Mouse (Mus musculus): Measurements from ENCODE around the gene Chaf1b. TPM values are rescaled to one million over a fixed set of nuclear protein-coding genes. Genes with fewer than 3 reads are reported as not detected.
A peak's percentile ranks its signal among the peaks of the same experiment; 100 is the strongest.

Chaf1b gene
- polyA plus RNA-seq, 1 experiment from 2014 or later = 70.3 TPM

- Histone ChIP-seq H3K27ac (ENCODE audit: low read length) (no peak overlapping the region), H3K36me3 (ENCODE audit: insufficient read depth, low read length) (no peaks in the 10 kb centered on the region), H3K9me3 (ENCODE audit: low read length) (no peaks in the 10 kb centered on the region), H3K4me2 (replicated peaks; ENCODE audit: low read depth, low read length) (no peak overlapping the region), H3K4me3 (ENCODE audit: low read length) (no peak overlapping the region), H3K27me3 (ENCODE audit: insufficient read depth, low read length) (peaks cover 33% of the 10 kb centered on the region), H3K4me1 (ENCODE audit: insufficient read depth, low read length) (peaks cover 4% of the 10 kb centered on the region; the same call in 1 of the 2 replicates), H3K9ac (replicated peaks; ENCODE audit: low read length) (no peak overlapping the region)
- ATAC-seq (ENCODE audit: low FRiP score, low TSS enrichment) = peak; percentile 46; the same call in 1 of the 2 replicates
- 66% methylated on average over 10 of the region's 10 CpGs for WGBS
Observed at GRCm38 (mm10) chr16:93941781-93942567, 58.3 kb downstream of the Chaf1b start.

GRCm38 (mm10) chr16:93942796-93943502, 59.2 kb downstream of the Chaf1b start:
- Histone ChIP-seq H3K36me3 (ENCODE audit: insufficient read depth, low read length) (no peaks in the 10 kb centered on the region), H3K4me2 (replicated peaks; ENCODE audit: low read depth, low read length) (no peak overlapping the region), H3K27ac (ENCODE audit: low read length) (no peak overlapping the region), H3K4me3 (ENCODE audit: low read length) (no peak overlapping the region), H3K9ac (replicated peaks; ENCODE audit: low read length) (no peak overlapping the region), H3K27me3 (ENCODE audit: insufficient read depth, low read length) (peaks cover 26% of the 10 kb centered on the region), H3K4me1 (ENCODE audit: insufficient read depth, low read length) (peaks cover 4% of the 10 kb centered on the region; the same call in 1 of the 2 replicates), H3K9me3 (ENCODE audit: low read length) (no peaks in the 10 kb centered on the region)
- WGBS = 90% methylated on average over 10 of the region's 10 CpGs
- no peak for ATAC-seq (ENCODE audit: low FRiP score, low TSS enrichment)

- 76% methylated on average over 6 of the region's 6 CpGs for WGBS
- ATAC-seq (ENCODE audit: low FRiP score, low TSS enrichment) = no peak
Observed at GRCm38 (mm10) chr16:93944301-93944700, 60.6 kb downstream of the Chaf1b start.

GRCm38 (mm10) chr16:93947396-93947795, 63.7 kb downstream of the Chaf1b start:
- H3K27me3 ChIP-seq (ENCODE audit: insufficient read depth, low read length) = peaks cover 48% of the 10 kb centered on the region

More at GRCm38 (mm10) chr16:93944301-93944700, 60.6 kb downstream of the Chaf1b start:
- no peaks in the 10 kb centered on the region for H3K36me3 ChIP-seq (ENCODE audit: insufficient read depth, low read length)
- peaks cover 4% of the 10 kb centered on the region; the same call in 1 of the 2 replicates for H3K4me1 ChIP-seq (ENCODE audit: insufficient read depth, low read length)
- H3K4me2 ChIP-seq (replicated peaks; ENCODE audit: low read depth, low read length) = no peak overlapping the region
- H3K9ac ChIP-seq (replicated peaks; ENCODE audit: low read length) = no peak overlapping the region
- H3K27ac ChIP-seq (ENCODE audit: low read length) = no peak overlapping the region
- H3K27me3 ChIP-seq (ENCODE audit: insufficient read depth, low read length) = peaks cover 37% of the 10 kb centered on the region
- H3K4me3 ChIP-seq (ENCODE audit: low read length) = no peak overlapping the region
- no peaks in the 10 kb centered on the region for H3K9me3 ChIP-seq (ENCODE audit: low read length)

More at GRCm38 (mm10) chr16:93947396-93947795, 63.7 kb downstream of the Chaf1b start:
- WGBS = 87% methylated on average over 4 of the region's 4 CpGs
- no peak for ATAC-seq (ENCODE audit: low FRiP score, low TSS enrichment)
- Histone ChIP-seq H3K4me1 (ENCODE audit: insufficient read depth, low read length) (peaks cover 4% of the 10 kb centered on the region; the same call in 1 of the 2 replicates), H3K27ac (ENCODE audit: low read length) (no peak overlapping the region), H3K36me3 (ENCODE audit: insufficient read depth, low read length) (no peaks in the 10 kb centered on the region), H3K9ac (replicated peaks; ENCODE audit: low read length) (no peak overlapping the region), H3K4me2 (replicated peaks; ENCODE audit: low read depth, low read length) (no peak overlapping the region), H3K4me3 (ENCODE audit: low read length) (no peak overlapping the region), H3K9me3 (ENCODE audit: low read length) (no peaks in the 10 kb centered on the region)

Other genes with a start within 250 kb of the Chaf1b start
- gene Cbr3, start 200.7 kb upstream of the Chaf1b start, polyA plus RNA-seq (2015; fragmentation: Nextera tagmentation; extraction: Ambion mirVana) = 7.6 and 8.6 TPM in 2 replicates
- 30.1 and 35.0 TPM in 2 replicates for gene Dop1b, start 172.0 kb upstream of the Chaf1b start, polyA plus RNA-seq (2015; fragmentation: Nextera tagmentation; extraction: Ambion mirVana)
- gene Morc3, start 51.8 kb upstream of the Chaf1b start, polyA plus RNA-seq (2015; fragmentation: Nextera tagmentation; extraction: Ambion mirVana) = 33.1 and 33.3 TPM in 2 replicates
- 0.12 and 0.14 TPM in 2 replicates for gene Cldn14, start 124.9 kb downstream of the Chaf1b start, polyA plus RNA-seq (2015; fragmentation: Nextera tagmentation; extraction: Ambion mirVana)
- 1.3 and 1.7 TPM in 2 replicates for gene Sim2, start 201.0 kb downstream of the Chaf1b start, polyA plus RNA-seq (2015; fragmentation: Nextera tagmentation; extraction: Ambion mirVana)